Mouse (Mus musculus) yolk sac, embryonic 10.5 days (tissue): ENCODE measurements around the gene Gm42906.

Experiments
- DNase-seq: peaks from one replicate; pipeline ENCODE4 v3.0.0-alpha.2; 2017; ENCODE audit warnings: low spot score

Gm42906 gene

DNA sequence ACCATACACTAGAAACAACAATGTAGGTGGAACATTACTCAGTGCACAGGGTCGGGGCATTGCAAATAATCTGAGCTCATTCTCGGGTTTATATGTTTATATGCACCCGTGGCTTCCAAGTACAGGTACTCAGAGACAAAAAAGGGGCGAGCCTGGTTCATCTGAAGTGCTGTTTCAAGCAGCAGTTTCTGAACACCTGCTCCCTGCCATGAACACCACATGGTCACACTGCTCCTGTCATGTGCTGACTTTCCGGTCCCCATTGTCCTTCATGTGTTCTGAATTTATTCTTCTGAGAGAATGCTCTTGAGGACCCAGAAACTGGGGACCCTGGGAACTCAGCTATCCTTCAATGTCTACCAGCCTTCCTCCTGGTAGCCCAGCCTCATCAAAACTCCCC lies 282.2 kb downstream of the Gm42906 start:
- no peak for DNase-seq

DNA sequence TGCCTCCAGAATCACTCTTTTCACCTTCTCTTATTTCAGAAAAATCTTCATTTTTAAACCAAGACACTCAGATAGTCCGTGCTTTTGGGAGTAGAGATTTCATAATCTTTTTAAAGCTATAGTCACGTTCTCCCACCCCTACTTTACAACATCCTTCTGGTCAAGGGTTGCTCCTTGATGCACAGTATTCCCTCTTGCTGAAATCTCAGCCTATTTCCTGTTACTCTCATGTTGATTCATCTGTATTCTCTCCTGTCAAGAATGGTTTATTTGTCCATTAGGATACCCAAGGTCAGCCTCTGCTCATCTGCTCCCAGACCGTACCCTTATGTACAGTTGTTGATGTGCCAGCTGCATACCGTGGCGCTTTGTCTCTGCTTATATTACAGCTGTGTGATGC lies 284.0 kb downstream of the Gm42906 start:
- DNase-seq = no peak

DNA sequence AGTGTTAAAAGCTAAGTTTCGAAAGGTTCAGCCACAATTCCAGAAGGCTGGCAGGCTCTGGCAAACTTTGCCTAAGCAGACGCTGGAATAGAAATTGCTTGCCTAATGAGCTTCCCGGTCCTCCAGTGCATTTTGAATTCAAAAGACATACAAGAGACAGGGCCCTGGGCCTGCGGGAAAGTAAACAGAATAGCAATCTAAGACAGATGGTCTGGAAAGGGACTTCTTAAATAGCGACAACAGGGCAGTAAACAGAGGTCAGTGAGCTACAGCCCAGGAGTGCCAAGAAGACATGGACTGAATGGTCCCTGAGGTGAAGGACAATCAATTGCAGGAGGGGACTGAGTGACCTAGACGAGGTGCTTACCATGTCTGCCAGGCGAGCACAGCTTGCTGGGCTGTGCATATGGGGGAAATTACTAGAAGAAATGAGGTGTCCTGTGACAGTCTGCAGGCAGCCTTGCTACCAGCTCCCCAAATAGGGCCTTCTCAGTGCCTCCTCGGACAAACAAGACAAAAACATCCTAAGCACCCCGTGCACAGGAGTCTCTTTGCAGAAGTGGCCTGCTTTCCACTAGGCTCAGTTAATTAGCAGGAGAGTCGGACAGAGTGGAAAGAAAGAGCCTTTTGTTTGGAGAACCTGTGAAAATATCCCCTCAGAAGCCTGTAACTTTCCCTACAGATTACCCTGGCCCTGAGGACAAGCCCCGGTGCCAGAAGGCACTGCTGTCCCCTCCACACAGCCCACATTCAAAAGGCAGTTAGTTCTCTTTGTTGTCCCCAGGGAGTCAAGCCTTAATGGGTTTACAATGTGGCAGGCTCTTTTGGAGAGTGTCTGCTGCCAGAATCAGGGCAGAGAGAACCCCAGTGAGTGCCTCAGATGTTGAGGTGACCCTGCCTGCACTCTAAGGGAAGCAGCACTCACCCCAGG lies 285.0 kb downstream of the Gm42906 start:
- no peak for DNase-seq

DNA sequence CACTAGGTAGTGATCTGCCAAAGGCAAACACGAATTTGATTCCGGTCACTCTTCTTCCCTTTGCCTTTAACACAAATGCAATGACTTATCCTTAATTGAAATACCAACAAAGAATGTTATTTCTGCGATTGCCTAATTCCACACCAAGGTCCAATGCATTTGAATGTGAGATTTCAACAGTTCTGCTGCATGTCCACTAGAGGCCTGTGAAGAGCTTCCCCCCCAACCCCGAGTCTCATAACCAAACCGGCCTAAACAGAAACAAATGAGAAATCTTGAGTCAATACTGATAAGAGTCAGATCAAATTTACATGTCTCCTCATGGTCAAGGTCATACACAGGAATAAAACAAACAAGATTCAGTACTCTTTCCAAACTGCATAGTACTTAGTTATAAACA lies 285.7 kb downstream of the Gm42906 start:
- DNase-seq = peak; percentile 45

DNA sequence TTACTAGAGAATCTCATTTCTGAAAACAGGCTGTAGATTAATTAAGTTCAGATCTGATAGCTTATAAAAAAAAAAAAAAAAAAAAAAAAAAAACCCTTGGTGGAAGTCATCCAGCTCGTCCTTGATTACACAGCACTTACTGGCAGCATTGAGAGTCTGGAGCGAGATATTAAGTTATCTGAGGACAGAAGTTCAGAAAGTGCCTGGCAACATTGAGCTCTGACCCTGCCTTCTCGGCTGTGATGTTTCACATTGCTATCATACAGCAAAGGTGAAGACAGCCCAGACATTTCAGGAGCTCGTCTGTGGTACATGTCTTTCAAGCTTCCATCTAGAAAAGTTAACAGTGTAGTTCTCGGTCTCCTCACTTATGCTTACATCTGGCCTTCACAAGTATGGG lies 290.1 kb downstream of the Gm42906 start:
- no peak for DNase-seq

DNA sequence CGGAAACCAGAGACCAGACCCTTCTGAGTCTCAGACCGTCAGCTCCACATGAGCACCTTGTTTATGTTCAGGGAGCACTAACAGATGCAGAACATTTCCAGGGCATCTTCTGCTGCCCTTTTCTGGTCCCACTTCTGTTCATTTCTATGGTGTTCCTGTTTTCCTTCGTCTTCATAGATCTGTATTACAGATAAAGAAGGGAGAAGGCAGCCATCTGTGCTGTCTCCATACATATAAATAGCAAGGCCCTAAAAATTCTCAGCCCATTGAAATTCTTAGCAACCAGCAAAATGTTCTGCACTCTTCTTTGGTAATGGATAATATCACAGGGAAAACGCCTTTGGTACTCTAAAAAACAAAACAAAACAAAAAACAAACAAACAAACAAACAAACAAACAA lies 290.7 kb downstream of the Gm42906 start:
- no peak for DNase-seq

DNA sequence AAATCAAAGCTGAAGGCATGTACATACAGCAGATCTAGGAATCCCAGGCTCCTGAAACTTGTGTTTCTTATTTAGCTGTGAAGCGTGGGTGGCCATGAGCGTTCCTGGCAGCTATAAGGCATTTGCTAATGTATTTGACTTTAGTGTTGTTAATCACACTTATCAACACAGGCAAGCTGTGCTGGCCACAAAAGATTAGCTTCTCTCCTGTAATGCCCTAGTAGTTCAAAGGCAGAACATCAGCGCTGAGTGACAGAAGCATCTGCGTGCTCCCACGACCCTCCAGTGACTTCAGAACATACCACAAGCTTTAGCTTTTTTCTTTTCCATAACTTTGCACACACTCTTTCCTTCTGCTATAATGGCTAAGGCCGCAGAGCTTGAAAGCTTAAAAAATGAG lies 292.0 kb downstream of the Gm42906 start:
- no peak for DNase-seq

DNA sequence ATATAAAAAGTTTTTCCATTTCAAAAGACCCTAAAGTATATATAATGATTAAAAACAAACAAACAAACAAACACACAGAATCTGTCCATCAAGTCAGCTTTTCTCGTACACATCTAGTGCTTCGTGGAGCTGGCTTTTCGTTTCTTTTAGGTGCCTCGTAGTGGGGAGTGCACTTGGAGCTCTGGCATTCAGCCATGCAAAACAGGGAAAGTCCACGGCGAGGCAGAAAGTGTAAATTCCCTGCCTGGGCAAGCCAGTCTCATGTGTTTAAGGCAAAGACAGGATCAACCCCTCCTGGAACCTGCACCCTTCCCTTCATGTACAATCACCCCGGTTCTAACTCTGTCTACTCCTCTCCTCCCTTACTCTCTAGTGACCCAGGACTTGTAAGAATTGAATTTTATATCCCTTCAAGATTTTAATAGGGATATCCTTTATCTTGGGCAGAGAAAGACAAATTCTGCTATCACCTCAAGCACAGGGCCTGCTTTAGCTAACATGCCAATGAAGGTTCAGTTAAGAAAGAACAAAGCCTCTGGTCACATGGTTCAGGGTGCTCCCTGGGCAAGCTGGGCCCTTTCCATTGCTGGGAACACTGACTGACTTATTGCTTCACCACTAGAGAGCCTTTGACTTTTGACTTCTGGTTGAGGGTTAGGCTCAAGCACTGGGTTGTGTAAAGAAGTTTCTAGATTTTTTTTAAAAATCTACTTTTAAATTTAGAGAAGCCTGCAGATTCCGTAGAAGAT lies 292.7 kb downstream of the Gm42906 start:
- DNase-seq = no peak

DNA sequence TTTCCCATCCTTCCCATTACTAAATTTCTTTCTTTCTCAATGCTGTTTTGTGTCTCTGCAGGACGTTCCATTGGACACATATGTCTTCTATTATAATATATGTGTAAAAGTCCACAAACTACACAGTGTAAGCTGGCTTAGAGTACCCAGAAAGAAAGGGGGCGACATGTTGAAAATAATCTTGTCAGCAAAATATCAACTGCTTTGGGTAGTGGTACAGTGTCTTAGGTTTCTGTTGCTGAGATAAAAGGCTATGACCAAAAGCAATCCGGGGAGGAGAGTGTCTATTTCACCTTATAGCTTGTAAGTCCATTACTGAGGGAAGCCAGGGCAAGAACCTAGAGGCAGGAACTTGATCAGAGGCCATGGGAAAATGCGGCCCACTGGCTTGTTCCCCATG lies 293.8 kb downstream of the Gm42906 start:
- DNase-seq = no peak

DNA sequence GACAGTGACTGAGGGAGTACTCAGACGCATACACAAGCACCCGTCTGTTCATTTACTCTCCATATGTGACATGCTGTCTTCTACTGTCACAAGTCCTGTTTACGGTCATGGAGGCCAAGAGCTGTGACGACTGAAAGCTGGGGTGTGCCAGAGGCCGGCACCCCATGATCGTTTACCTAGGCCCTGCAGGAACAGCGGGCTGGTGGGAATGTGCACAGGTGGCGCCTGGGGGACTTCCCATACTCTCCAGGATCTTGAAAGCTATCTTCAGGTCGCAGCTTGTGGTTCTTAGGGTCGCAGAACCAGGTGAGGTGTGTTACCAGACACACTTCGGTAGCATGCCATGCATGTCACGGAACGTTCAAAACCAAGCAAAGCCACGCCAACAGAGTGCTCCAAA lies 294.2 kb downstream of the Gm42906 start:
- DNase-seq = no peak

DNA sequence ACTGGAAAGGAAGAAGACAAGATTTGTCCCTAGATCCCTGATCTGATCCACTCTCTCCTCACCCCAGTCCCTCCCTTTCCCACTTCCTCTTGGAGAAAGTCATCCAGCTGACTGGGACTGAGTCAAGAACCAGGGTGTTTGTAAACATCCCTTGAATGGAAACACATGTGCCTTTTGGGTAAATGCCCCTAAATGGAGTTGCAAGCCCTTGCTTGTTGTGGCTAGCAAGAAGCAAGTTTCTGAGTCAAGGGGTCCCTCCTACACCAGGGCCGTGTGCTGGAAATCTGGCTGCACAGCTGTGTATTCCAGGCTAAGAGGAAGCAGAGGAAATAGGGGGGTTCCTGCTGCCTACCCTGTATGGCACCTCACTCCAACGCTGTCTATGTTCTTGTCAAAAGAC lies 298.2 kb downstream of the Gm42906 start:
- DNase-seq = no peak

DNA sequence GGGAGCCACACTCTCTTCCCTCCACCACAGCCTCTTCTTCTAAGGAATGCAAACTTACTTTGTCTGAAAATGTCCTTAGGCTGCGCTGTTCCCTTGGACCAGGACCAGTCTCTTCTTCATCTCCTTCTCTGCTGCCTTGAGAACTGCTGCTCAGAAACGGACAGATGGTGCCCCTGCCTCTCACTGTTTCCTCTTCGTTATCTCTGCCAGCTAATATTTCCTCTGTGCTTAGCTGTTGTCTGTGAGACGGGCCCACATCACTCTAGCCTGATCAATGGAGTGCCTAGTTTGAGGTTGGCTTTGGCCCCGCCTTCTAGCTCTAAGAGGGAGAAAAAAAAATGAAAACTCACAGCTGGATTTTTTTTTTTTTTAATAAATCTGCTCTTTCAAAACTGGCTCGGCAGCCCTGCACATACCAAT lies 300.7 kb downstream of the Gm42906 start:
- DNase-seq = no peak

DNA sequence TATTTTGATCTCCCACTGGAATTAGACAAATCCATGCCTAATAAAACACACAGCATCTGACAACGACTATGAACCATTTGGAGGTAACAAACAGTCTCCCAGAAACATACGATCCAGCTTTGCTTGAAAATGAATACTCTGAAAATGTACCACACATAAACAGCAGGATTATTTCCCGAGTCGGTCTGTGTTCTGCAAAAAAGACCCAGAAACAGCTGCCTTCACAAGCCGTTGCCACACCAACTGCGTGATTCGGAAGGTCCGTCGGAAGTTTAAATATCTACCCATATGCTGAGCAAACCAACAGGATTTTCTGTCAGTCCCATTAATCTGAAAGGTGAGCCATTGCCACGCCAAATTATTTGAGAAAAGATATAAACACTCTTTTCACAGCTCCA lies 301.4 kb downstream of the Gm42906 start:
- no peak for DNase-seq

DNA sequence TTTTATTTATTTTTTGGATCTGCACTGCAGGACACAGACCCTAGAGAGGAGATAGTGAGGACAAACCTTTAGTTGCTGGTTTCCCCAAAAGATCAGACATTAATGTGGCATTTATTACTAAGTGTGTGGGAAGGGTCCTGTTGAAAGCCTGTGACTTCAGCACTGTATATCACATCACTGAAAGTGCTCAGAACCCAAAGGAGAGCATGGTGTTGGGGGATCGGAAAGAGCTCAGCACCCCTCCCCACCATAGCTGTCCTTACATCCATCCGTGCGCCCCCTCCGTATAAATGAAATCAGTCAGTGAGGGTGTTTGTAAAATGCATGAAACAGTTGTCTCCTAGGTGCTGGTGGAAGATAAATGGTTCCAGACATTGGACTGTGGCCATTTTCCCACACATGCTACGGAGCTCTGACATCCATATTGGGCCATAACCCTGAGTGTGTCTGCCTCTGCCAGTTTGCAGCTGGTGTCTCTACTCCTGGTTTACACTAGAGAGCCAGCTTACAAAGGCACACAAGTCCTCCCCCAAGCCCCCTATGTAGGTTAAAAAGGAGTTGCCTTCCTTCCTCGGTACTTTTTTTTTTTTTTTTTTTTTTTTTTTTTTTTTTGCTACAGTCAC lies 301.9 kb downstream of the Gm42906 start:
- no peak for DNase-seq

DNA sequence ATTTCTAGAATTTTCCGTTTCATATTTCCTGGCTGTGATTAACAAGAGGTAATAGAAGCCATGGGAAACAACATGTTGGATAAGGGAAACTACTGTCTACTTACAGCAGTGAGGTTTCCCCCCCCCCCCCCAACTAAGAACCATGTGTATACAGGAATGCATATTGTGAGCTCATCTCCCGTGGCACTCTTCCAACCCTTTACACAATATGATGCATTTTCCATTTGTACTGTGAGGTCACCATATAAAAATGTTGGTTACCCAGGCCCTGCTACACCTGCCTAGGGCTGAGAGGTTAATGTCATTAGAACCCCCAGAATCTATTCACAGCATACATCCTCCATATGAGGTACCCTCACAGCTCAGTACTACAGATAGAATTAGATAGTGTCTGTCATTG lies 310.1 kb downstream of the Gm42906 start:
- DNase-seq = no peak

DNA sequence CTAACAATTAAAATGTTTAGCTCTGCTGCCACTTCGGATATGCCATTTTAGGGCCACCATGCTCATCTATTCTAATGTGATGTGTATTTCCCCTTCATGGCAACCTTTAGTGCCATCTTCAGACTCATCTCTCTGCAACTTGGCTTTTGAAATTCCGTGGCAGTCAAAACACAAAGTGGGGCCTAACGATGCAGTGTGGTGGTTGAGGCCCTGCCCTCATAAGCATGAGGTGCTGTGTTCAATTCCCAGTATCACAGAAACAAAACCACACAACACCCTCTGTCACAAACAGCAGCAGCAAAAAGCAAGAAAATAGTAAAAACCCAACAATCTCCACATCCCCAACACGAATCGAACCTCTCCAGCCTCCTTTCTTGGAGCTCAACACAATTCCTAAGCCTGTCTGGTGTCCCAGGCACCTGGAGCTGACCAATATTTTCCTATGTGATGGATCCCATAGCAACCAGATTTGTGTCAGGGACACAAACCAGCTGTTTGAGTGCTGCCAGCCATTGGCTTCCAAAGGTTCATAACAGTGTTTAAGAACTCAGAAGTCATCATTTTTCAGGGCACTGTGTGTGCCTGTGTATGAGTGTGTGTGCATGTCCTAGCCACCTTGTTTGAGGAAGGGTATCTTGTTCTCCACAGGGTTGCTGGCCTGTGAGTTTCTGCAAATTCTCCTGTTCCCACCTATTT lies 311.6 kb downstream of the Gm42906 start:
- no peak for DNase-seq

DNA sequence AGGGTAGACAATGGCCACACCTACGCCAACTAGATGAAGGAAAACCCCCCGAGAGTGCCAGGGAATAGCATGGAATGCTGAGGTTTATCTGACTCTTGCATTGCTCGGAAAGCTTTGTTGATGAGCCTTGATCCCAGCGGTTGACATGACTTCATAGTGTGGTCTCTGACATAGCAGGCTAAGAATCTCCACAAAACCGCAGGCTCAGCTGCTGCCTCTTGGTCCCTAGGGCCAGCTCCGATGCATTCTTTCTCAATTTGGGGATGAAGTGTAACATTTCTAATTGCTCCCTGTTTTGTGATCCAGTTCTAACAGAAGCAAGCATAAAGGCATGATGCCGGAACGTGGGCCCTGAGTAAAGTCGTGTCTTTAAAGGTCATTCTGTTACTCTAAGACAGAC lies 315.2 kb downstream of the Gm42906 start:
- DNase-seq = no peak

DNA sequence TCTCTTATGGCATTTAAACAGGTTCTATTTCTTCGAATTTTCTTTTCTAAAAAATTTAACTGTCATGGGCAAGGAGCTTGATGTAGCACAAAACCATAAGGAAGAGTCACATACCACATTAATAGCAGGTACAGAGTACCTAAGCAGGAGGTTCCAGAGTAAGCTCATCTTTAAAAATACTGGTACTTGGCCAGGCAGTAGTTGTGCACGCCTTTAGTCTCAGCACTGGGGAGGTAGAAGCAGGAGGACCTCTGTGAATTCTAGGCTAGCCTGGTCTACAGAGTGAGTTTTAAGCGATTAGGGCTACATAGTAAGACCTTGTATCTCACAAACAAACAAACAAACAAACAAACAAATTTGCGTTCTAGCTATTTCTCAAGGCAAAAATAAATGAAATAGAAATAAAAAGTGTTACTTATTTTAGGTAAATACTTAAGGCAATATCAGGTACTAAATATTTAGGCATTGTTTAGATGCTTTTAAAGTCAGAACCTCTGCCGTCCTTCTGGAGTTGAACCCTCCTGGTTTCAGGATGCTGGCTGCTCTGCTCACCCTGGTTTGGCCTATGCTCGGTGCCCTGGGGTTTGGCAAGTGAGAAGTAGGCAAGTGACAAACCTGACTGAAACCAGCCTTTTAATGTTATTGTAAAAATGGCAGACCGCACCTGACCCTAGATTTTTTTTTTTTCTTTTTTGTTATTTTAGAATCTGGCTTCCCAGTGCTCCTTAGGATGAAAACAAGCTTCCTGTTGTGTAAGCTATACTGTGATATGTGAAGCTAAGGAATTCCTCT lies 316.7 kb downstream of the Gm42906 start:
- no peak for DNase-seq

DNA sequence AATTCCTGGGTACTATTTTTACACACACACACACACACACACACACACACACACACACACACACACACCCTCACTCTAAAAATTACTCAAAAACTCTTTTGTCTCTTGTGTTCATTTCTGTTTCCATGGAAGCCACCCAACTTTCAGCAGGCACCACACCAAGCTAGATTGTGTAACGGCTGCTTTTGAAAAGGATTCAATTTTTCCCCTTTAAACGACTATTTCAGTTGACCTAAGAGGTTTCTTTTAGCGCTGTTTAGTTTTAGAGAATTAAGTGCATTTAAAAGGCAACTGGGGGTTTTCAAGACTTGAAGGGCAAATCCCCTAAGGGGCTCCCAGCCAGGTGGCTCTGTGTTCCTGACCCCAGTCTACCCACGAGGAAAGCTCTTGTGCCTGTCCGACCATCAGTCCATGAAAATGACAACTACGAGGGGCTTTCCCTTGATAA lies 317.5 kb downstream of the Gm42906 start:
- no peak for DNase-seq

DNA sequence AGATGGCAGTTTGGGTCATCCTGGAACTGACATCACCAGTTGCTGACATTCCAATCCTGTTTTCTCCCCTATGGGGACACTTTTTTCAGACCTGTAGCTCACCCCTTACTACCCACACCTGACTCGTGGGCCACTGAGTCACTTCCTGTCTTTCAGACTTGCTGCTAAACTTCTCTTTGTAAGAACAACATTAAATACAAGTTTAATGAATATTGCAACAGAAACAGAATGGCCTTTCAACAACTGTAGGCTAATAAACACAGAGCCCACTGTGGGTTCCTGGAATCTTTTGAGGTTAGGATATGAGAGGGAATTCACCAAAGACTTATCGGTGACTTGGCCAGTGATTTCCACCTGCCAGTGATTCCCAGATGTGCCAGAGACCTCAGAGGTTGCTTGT lies 318.1 kb downstream of the Gm42906 start:
- DNase-seq = no peak

DNA sequence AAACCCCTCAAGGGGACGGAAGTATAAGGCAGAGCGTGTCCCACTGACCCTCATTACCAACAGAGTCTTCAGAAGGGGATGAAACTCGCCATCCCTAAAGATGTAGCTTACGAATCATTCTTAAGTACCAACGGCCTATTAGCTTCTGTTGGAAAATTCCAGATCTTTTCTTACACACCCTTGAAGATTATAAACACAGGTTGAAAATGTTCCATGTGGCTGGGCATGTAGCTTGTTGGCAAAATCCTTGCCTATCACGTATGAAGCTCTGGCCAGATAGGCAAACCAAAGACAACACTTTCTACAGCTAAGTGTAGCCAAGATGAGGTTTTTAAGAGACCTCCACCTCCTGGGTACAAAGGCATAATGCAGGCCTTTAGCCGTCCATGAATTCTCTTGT lies 319.0 kb downstream of the Gm42906 start:
- DNase-seq = no peak
